ENCODE assay signal across 13 mouse cellular contexts in genomic region chr10:123183743-123184142, GRCm38 (mm10). TPM values are rescaled to one million over a fixed set of nuclear protein-coding genes. Genes with fewer than 3 reads are reported as not detected.
DNase-seq lines count a peak whose midpoint lies in the region; ATAC-seq and TF ChIP-seq lines count a peak whose summit lies in the region.
"Had no signal": no experiment of that assay in that cellular context is flagged by ENCODE, and none has a peak within 500 bp of the region (broad histone marks: within the 10 kb centered on the region; RNA-seq: fewer than 3 reads in every experiment).

No protein-coding gene starts in this region.

- intact Hi-C loops in left cerebral cortex, adult 2 months (cut with DNase I), result no loop called here
- intact Hi-C loops in left cerebral cortex, postnatal 14 days (cut with DNase I), result no loop called here

- 58% methylated on average over 2 of the region's 2 CpGs for WGBS in cerebellum, adult 2 months
- 33% methylated on average over 2 of the region's 2 CpGs for WGBS in liver, embryonic 12.5 days (ENCODE audit: insufficient replicate concordance)

- peak overlapping the region; percentile 64 for H3K27ac ChIP-seq in cerebellum, adult 2 months (ENCODE audit: insufficient read depth, low read length)
- H3K27ac ChIP-seq in left cerebral cortex, adult 2 months, result peak overlapping the region; percentile 15; the same call in 1 of the 2 replicates
- 0 out of 2 replicates have a peak overlapping the region, but pooled peaks have one; percentile 51 for H3K27ac ChIP-seq in liver, embryonic 12.5 days
- H3K27ac ChIP-seq: embryonic facial prominence, embryonic 13.5 days; midbrain, embryonic 15.5 days; neural tube, embryonic 12.5 days had no signal

- H3K36me3 ChIP-seq in liver, embryonic 12.5 days, result peaks cover 43% of the 10 kb centered on the region

- no peak overlapping the region for H3K4me2 ChIP-seq in liver, embryonic 12.5 days
- H3K4me2 ChIP-seq: embryonic facial prominence, embryonic 13.5 days; midbrain, embryonic 15.5 days; neural tube, embryonic 12.5 days had no signal

- TF ChIP-seq CTCF in cerebellum, adult 2 months (IDR thresholded peaks at IDR 0.05; ENCODE audit: borderline replicate concordance, insufficient read depth, low read depth, low read length), result no peak
- TF ChIP-seq CTCF in left cerebral cortex, adult 2 months (IDR thresholded peaks at IDR 0.05), result no peak

- TF ChIP-seq POLR2A in cerebellum, adult 2 months (IDR thresholded peaks at IDR 0.05; ENCODE audit: borderline replicate concordance, insufficient read depth, low read length), result no peak

- DNase-seq in cerebellum, adult 2 months, result no peak
- no peak for DNase-seq in cerebellum, adult 18-20 months
- DNase-seq in left cerebral cortex, adult 2 months (ENCODE audit: extremely low spot score in 1 of 2, low spot score in 2 of 2), result no peak
- DNase-seq in left cerebral cortex, postnatal 14 days (ENCODE audit: low spot score in 2 of 2), result no peak
- no peak for DNase-seq in right cerebral cortex, postnatal 10 days (ENCODE audit: low spot score in 2 of 2)

- 0 out of 2 replicates have a peak, but pooled peaks have one; percentile 13 for ATAC-seq in liver, embryonic 12.5 days
- peak; percentile 55 for ATAC-seq in neutrophil, adult 5-6 weeks (ENCODE audit: extremely low read depth, insufficient number of reproducible peaks, low FRiP score, poor library complexity, severe bottlenecking)
- no peak for ATAC-seq in CD4-positive, CD25-positive, alpha-beta regulatory T cell, adult 4 months
- ATAC-seq: forebrain, embryonic 14.5 days; inflammation-experienced regulatory T-cells, adult 6 months; midbrain, embryonic 15.5 days had no signal

- H3K4me1 ChIP-seq in cerebellum, adult 2 months (ENCODE audit: control insufficient read depth, insufficient read depth, low read length), result peaks cover 12% of the 10 kb centered on the region
- H3K4me1 ChIP-seq in liver, embryonic 12.5 days, result peaks cover 44% of the 10 kb centered on the region
- H3K4me1 ChIP-seq: neural tube, embryonic 12.5 days had no signal

- no peak overlapping the region for H3K4me3 ChIP-seq in cerebellum, adult 2 months (replicated peaks; ENCODE audit: insufficient read depth, low read depth, low read length)
- H3K4me3 ChIP-seq in left cerebral cortex, adult 2 months, result no peak overlapping the region
- H3K4me3 ChIP-seq in liver, embryonic 12.5 days, result no peak overlapping the region
- H3K4me3 ChIP-seq: embryonic facial prominence, embryonic 13.5 days; midbrain, embryonic 15.5 days; neural tube, embryonic 12.5 days had no signal

- H3K9ac ChIP-seq in liver, embryonic 12.5 days, result no peak overlapping the region
- H3K9ac ChIP-seq: embryonic facial prominence, embryonic 13.5 days; midbrain, embryonic 15.5 days; neural tube, embryonic 12.5 days had no signal

- no peaks in the 10 kb centered on the region for H3K9me3 ChIP-seq in liver, embryonic 12.5 days (replicated peaks)
- H3K9me3 ChIP-seq: embryonic facial prominence, embryonic 13.5 days; midbrain, embryonic 15.5 days; neural tube, embryonic 12.5 days had no signal

- no peaks in the 10 kb centered on the region for H3K27me3 ChIP-seq in cerebellum, adult 2 months (ENCODE audit: control insufficient read depth, insufficient read depth, low read length)
- no peaks in the 10 kb centered on the region for H3K27me3 ChIP-seq in liver, embryonic 12.5 days (replicated peaks)
- H3K27me3 ChIP-seq: embryonic facial prominence, embryonic 13.5 days; midbrain, embryonic 15.5 days; neural tube, embryonic 12.5 days had no signal

RNA-seq across cellular contexts. Expression of gene Usp15, which starts 13.1 kb away (rescaled TPM):
- polyA plus RNA-seq in cerebellum, adult 2 months (2012; rRNA removed), result 52.4 and 52.6 TPM in 2 replicates
- total RNA-seq in left cerebral cortex, adult 2 months (2021), result 100 to 1,000 TPM; 103 to 109 TPM
- total RNA-seq in left cerebral cortex, postnatal 14 days (2021), result 100 to 1,000 TPM; 101 to 113 TPM
- 114 and 115 TPM in 2 replicates for polyA plus RNA-seq in liver, embryonic 12.5 days (2016; fragmentation: Nextera tagmentation; extraction: Ambion mirVana)
- total RNA-seq in neutrophil, adult 5-6 weeks (2017), result 218 and 263 TPM in 2 replicates
- 100 to 1,000 TPM; 127 to 136 TPM for polyA plus RNA-seq in CD4-positive, CD25-positive, alpha-beta regulatory T cell, adult 4 months (2017; shearing (Covaris generic))
